In genomic region chr3:26972105-26972504, GRCm38 (mm10) we compare ENCODE assay signal across 9 mouse cellular contexts.
A peak's percentile ranks its signal among the peaks of the same experiment; 100 is the strongest.
DNase-seq lines count a peak whose midpoint lies in the region; ATAC-seq and TF ChIP-seq lines count a peak whose summit lies in the region.
"Had no signal": no experiment of that assay in that cellular context is flagged by ENCODE, and none has a peak within 500 bp of the region (broad histone marks: within the 10 kb centered on the region; RNA-seq: fewer than 3 reads in every experiment).

No protein-coding gene starts in this region.

- no peaks in the 10 kb centered on the region for H3K36me3 ChIP-seq in hindbrain, postnatal 0 days (ENCODE audit: insufficient read depth, low read length)
- H3K36me3 ChIP-seq in hindbrain, embryonic 12.5 days, result no peaks in the 10 kb centered on the region
- no peaks in the 10 kb centered on the region for H3K36me3 ChIP-seq in midbrain, embryonic 14.5 days (ENCODE audit: control insufficient read depth, insufficient read depth, low read length)
- no peaks in the 10 kb centered on the region for H3K36me3 ChIP-seq in midbrain, embryonic 16.5 days (ENCODE audit: control insufficient read depth, insufficient read depth, low read length)
- no peaks in the 10 kb centered on the region for H3K36me3 ChIP-seq in stomach, postnatal 0 days (ENCODE audit: control insufficient read depth, insufficient read depth, low read length)
- H3K36me3 ChIP-seq: limb, embryonic 15.5 days; midbrain, embryonic 12.5 days had no signal

- no peaks in the 10 kb centered on the region for H3K27me3 ChIP-seq in hindbrain, postnatal 0 days (ENCODE audit: insufficient read depth, low read length)
- no peaks in the 10 kb centered on the region for H3K27me3 ChIP-seq in hindbrain, embryonic 12.5 days
- H3K27me3 ChIP-seq in midbrain, embryonic 14.5 days (ENCODE audit: control insufficient read depth, insufficient read depth, low read length), result no peaks in the 10 kb centered on the region
- no peaks in the 10 kb centered on the region for H3K27me3 ChIP-seq in midbrain, embryonic 16.5 days (ENCODE audit: control insufficient read depth, insufficient read depth, low read depth, low read length)
- no peaks in the 10 kb centered on the region for H3K27me3 ChIP-seq in stomach, postnatal 0 days (ENCODE audit: control insufficient read depth, insufficient read depth, low read length)
- H3K27me3 ChIP-seq: limb, embryonic 15.5 days; midbrain, embryonic 12.5 days had no signal

- no peak overlapping the region for H3K4me3 ChIP-seq in hindbrain, postnatal 0 days (ENCODE audit: low read length)
- no peak overlapping the region for H3K4me3 ChIP-seq in hindbrain, embryonic 12.5 days
- H3K4me3 ChIP-seq in midbrain, embryonic 14.5 days (replicated peaks; ENCODE audit: low read depth, low read length), result no peak overlapping the region
- H3K4me3 ChIP-seq in midbrain, embryonic 16.5 days (ENCODE audit: low read depth, low read length), result no peak overlapping the region
- no peak overlapping the region for H3K4me3 ChIP-seq in stomach, postnatal 0 days (ENCODE audit: low read depth, low read length)
- H3K4me3 ChIP-seq: limb, embryonic 15.5 days; midbrain, embryonic 12.5 days had no signal

- no peak for TF ChIP-seq EP300 in stomach, postnatal 0 days (optimal IDR thresholded peaks at IDR 0.05)

- H3K4me2 ChIP-seq in hindbrain, postnatal 0 days (ENCODE audit: low read depth, low read length), result no peak overlapping the region
- H3K4me2 ChIP-seq in hindbrain, embryonic 12.5 days (replicated peaks), result no peak overlapping the region
- no peak overlapping the region for H3K4me2 ChIP-seq in midbrain, embryonic 14.5 days (ENCODE audit: low read length)
- no peak overlapping the region for H3K4me2 ChIP-seq in midbrain, embryonic 16.5 days (ENCODE audit: low read length)
- H3K4me2 ChIP-seq in stomach, postnatal 0 days (replicated peaks; ENCODE audit: low read depth), result no peak overlapping the region
- H3K4me2 ChIP-seq: limb, embryonic 15.5 days; midbrain, embryonic 12.5 days had no signal

- H3K9ac ChIP-seq in hindbrain, postnatal 0 days (replicated peaks; ENCODE audit: low read length), result no peak overlapping the region
- no peak overlapping the region for H3K9ac ChIP-seq in hindbrain, embryonic 12.5 days
- H3K9ac ChIP-seq in midbrain, embryonic 14.5 days (replicated peaks; ENCODE audit: low read length), result no peak overlapping the region
- H3K9ac ChIP-seq in midbrain, embryonic 16.5 days (ENCODE audit: low read depth, low read length), result no peak overlapping the region
- H3K9ac ChIP-seq in stomach, postnatal 0 days (ENCODE audit: low read length), result no peak overlapping the region
- H3K9ac ChIP-seq: limb, embryonic 15.5 days; midbrain, embryonic 12.5 days had no signal

- no peak for ATAC-seq in hindbrain, postnatal 0 days
- no peak for ATAC-seq in hindbrain, embryonic 12.5 days (ENCODE audit: low FRiP score)
- ATAC-seq in midbrain, embryonic 14.5 days (ENCODE audit: low FRiP score, low TSS enrichment), result no peak
- ATAC-seq in midbrain, embryonic 16.5 days, result no peak
- 0 out of 2 replicates have a peak, but pooled peaks have one; percentile 53 for ATAC-seq in stomach, postnatal 0 days (ENCODE audit: low FRiP score, low TSS enrichment)

- H3K4me1 ChIP-seq in hindbrain, postnatal 0 days (ENCODE audit: insufficient read depth, low read length), result no peaks in the 10 kb centered on the region
- no peaks in the 10 kb centered on the region for H3K4me1 ChIP-seq in hindbrain, embryonic 12.5 days
- H3K4me1 ChIP-seq in midbrain, embryonic 14.5 days (ENCODE audit: control insufficient read depth, insufficient read depth, low read length), result no peaks in the 10 kb centered on the region
- H3K4me1 ChIP-seq in midbrain, embryonic 16.5 days (ENCODE audit: control insufficient read depth, insufficient read depth, low read length), result no peaks in the 10 kb centered on the region
- H3K4me1 ChIP-seq in stomach, postnatal 0 days (replicated peaks; ENCODE audit: control insufficient read depth, insufficient read depth), result no peaks in the 10 kb centered on the region
- H3K4me1 ChIP-seq: limb, embryonic 15.5 days; midbrain, embryonic 12.5 days had no signal

- DNase-seq in hindbrain, postnatal 0 days (ENCODE audit: low spot score), result peak; percentile 18
- DNase-seq in midbrain, embryonic 14.5 days, result peak; percentile 26
- DNase-seq in adrenal gland, postnatal 25 days, result peak; percentile 78
- DNase-seq in stomach, postnatal 0 days (ENCODE audit: low spot score), result peak; percentile 70
- no peak for DNase-seq in layer of hippocampus, postnatal 10 days (ENCODE audit: low spot score in 2 of 2)

- 8% methylated on average over 1 of the region's 1 CpGs for WGBS in hindbrain, postnatal 0 days
- WGBS in hindbrain, embryonic 12.5 days, result 16% methylated on average over 1 of the region's 1 CpGs
- WGBS in midbrain, embryonic 14.5 days, result 14% methylated on average over 1 of the region's 1 CpGs
- WGBS in midbrain, embryonic 16.5 days, result 0% methylated on average over 1 of the region's 1 CpGs
- 7% methylated on average over 1 of the region's 1 CpGs for WGBS in stomach, postnatal 0 days

- no peak for TF ChIP-seq CTCF in hindbrain, postnatal 0 days (IDR thresholded peaks at IDR 0.05; ENCODE audit: low read depth)
- TF ChIP-seq CTCF in stomach, postnatal 0 days (IDR thresholded peaks at IDR 0.05; ENCODE audit: low read depth), result no peak

- no peak overlapping the region for H3K27ac ChIP-seq in hindbrain, postnatal 0 days
- H3K27ac ChIP-seq in hindbrain, embryonic 12.5 days, result no peak overlapping the region
- H3K27ac ChIP-seq in midbrain, embryonic 14.5 days (replicated peaks; ENCODE audit: low read depth, low read length), result no peak overlapping the region
- H3K27ac ChIP-seq in midbrain, embryonic 16.5 days (ENCODE audit: low read length), result no peak overlapping the region
- no peak overlapping the region for H3K27ac ChIP-seq in stomach, postnatal 0 days (replicated peaks)
- H3K27ac ChIP-seq: limb, embryonic 15.5 days; midbrain, embryonic 12.5 days had no signal

- no peaks in the 10 kb centered on the region for H3K9me3 ChIP-seq in hindbrain, postnatal 0 days (ENCODE audit: low read length)
- no peaks in the 10 kb centered on the region for H3K9me3 ChIP-seq in hindbrain, embryonic 12.5 days (replicated peaks)
- no peaks in the 10 kb centered on the region for H3K9me3 ChIP-seq in midbrain, embryonic 14.5 days (ENCODE audit: control insufficient read depth, low read length)
- H3K9me3 ChIP-seq in midbrain, embryonic 16.5 days (replicated peaks; ENCODE audit: control insufficient read depth, low read length, poor library complexity, severe bottlenecking), result no peaks in the 10 kb centered on the region
- no peaks in the 10 kb centered on the region for H3K9me3 ChIP-seq in stomach, postnatal 0 days (ENCODE audit: control insufficient read depth, low read length)
- H3K9me3 ChIP-seq: limb, embryonic 15.5 days; midbrain, embryonic 12.5 days had no signal

Comparison
In these comparisons a context has a peak if more than half of its experiments do, and no peak if none do; other contexts are left out.
1. DNase-seq: peak in hindbrain, postnatal 0 days (single experiment), midbrain, embryonic 14.5 days (single experiment), adrenal gland, postnatal 25 days (single experiment) and stomach, postnatal 0 days (single experiment); none in layer of hippocampus, postnatal 10 days (0 of 2).